Mouse (Mus musculus) testis, adult 2 months (tissue): ENCODE measurements around the gene Ldb2. TPM values are rescaled to one million over a fixed set of nuclear protein-coding genes. Genes with fewer than 3 reads are reported as not detected.

Experiments used
- H3K27ac ChIP-seq: fragments of 200-500 bp; 2 replicates; pipeline ENCODE4 v1.5.1; 2012; ENCODE audit warnings: low read depth, low read length; ENCODE audit not compliant: control insufficient read depth, insufficient read depth
- H3K27me3 ChIP-seq: fragments of 200-500 bp; 2 replicates; pipeline ENCODE4 v1.6.1; 2012; ENCODE audit warnings: mild to moderate bottlenecking, low read length, moderate library complexity; ENCODE audit not compliant: control insufficient read depth, insufficient read depth
- H3K36me3 ChIP-seq: fragments of 200-500 bp; 2 replicates; pipeline ENCODE4 v1.6.1; 2012; ENCODE audit warnings: mild to moderate bottlenecking, low read length; ENCODE audit not compliant: control insufficient read depth, insufficient read depth
- H3K4me1 ChIP-seq: fragments of 200-500 bp; 2 replicates; pipeline ENCODE4 v1.6.1; 2012; ENCODE audit warnings: low read length; ENCODE audit not compliant: control insufficient read depth, insufficient read depth
- H3K4me3 ChIP-seq: fragments of 200-500 bp; 2 replicates; pipeline ENCODE4 v1.5.1; 2012; ENCODE audit warnings: low read depth, mild to moderate bottlenecking, low read length, moderate library complexity, mixed read lengths; ENCODE audit not compliant: control insufficient read depth
- CTCF ChIP-seq: fragments of 200-500 bp; IDR thresholded peaks from 2 replicates; pipeline ENCODE4 v1.5.1; 2012; ENCODE audit warnings: low read depth, mild to moderate bottlenecking, inconsistent platforms, low read length, moderate library complexity; ENCODE audit not compliant: control insufficient read depth, insufficient read depth, insufficient replicate concordance
- POLR2A ChIP-seq: fragments of 200-500 bp; IDR thresholded peaks from 2 replicates; pipeline ENCODE4 v1.6.1; 2012; ENCODE audit warnings: low read depth, mild to moderate bottlenecking, inconsistent platforms, low read length, moderate library complexity; ENCODE audit not compliant: control insufficient read depth
- polyA plus RNA-seq: library from polyadenylated mRNA; depleted of rRNA; stranded (reverse); fragments of >200 nt; gene quantifications from 2 replicates; pipeline ENCODE4 v1.2.3, GENCODE M21; 2012

The Ldb2 gene
- polyA plus RNA-seq, 1 experiment, result 0.99 TPM

GRCm38 (mm10) chr5:44643079-44643478, 156.4 kb downstream of the Ldb2 start:
- no peaks in the 10 kb centered on the region for H3K36me3 ChIP-seq
- TF ChIP-seq POLR2A (no peak), CTCF (no peak)
- no peaks in the 10 kb centered on the region for H3K4me1 ChIP-seq
- no peak overlapping the region for H3K4me3 ChIP-seq
- no peaks in the 10 kb centered on the region for H3K27me3 ChIP-seq
- no peak overlapping the region for H3K27ac ChIP-seq

- no peaks in the 10 kb centered on the region for H3K36me3 ChIP-seq
- H3K4me1 ChIP-seq, result no peaks in the 10 kb centered on the region
- no peak overlapping the region for H3K27ac ChIP-seq
- no peak overlapping the region for H3K4me3 ChIP-seq
- no peaks in the 10 kb centered on the region for H3K27me3 ChIP-seq
- TF ChIP-seq CTCF (no peak), POLR2A (no peak)
These were observed 158.4 kb downstream of the Ldb2 start for GRCm38 (mm10) chr5:44641060-44641459.

- H3K27ac ChIP-seq, result no peak overlapping the region
- no peaks in the 10 kb centered on the region for H3K27me3 ChIP-seq
- H3K36me3 ChIP-seq, result no peaks in the 10 kb centered on the region
- H3K4me1 ChIP-seq, result no peaks in the 10 kb centered on the region
- H3K4me3 ChIP-seq, result no peak overlapping the region
- TF ChIP-seq CTCF, result no peak
- no peak for TF ChIP-seq POLR2A
These were observed 163.9 kb downstream of the Ldb2 start for GRCm38 (mm10) chr5:44635546-44635945.

- no peak overlapping the region for H3K4me3 ChIP-seq
- H3K27ac ChIP-seq, result no peak overlapping the region
- no peak for TF ChIP-seq POLR2A
- TF ChIP-seq CTCF, result no peak
- H3K4me1 ChIP-seq, result no peaks in the 10 kb centered on the region
- H3K27me3 ChIP-seq, result no peaks in the 10 kb centered on the region
- no peaks in the 10 kb centered on the region for H3K36me3 ChIP-seq
These were observed 170.3 kb downstream of the Ldb2 start for GRCm38 (mm10) chr5:44629034-44629625.

- no peak for TF ChIP-seq POLR2A
- TF ChIP-seq CTCF, result no peak
- no peak overlapping the region for H3K27ac ChIP-seq
- no peaks in the 10 kb centered on the region for H3K36me3 ChIP-seq
- H3K27me3 ChIP-seq, result no peaks in the 10 kb centered on the region
- H3K4me1 ChIP-seq, result no peaks in the 10 kb centered on the region
- H3K4me3 ChIP-seq, result no peak overlapping the region
These were observed 172.0 kb downstream of the Ldb2 start for GRCm38 (mm10) chr5:44627487-44627886.

GRCm38 (mm10) chr5:44626885-44627284, 172.6 kb downstream of the Ldb2 start:
- H3K27me3 ChIP-seq, result no peaks in the 10 kb centered on the region
- H3K36me3 ChIP-seq, result no peaks in the 10 kb centered on the region
- TF ChIP-seq CTCF (no peak), POLR2A (no peak)
- H3K4me1 ChIP-seq, result no peaks in the 10 kb centered on the region
- no peak overlapping the region for H3K27ac ChIP-seq
- no peak overlapping the region for H3K4me3 ChIP-seq

GRCm38 (mm10) chr5:44626114-44626513, 173.4 kb downstream of the Ldb2 start:
- no peak overlapping the region for H3K4me3 ChIP-seq
- no peaks in the 10 kb centered on the region for H3K36me3 ChIP-seq
- H3K27me3 ChIP-seq, result no peaks in the 10 kb centered on the region
- H3K4me1 ChIP-seq, result no peaks in the 10 kb centered on the region
- H3K27ac ChIP-seq, result no peak overlapping the region
- TF ChIP-seq CTCF (no peak), POLR2A (no peak)

GRCm38 (mm10) chr5:44615677-44616076, 183.8 kb downstream of the Ldb2 start:
- Histone ChIP-seq H3K27me3 (no peaks in the 10 kb centered on the region), H3K36me3 (no peaks in the 10 kb centered on the region), H3K4me3 (no peak overlapping the region), H3K27ac (no peak overlapping the region), H3K4me1 (no peaks in the 10 kb centered on the region)
- TF ChIP-seq CTCF (no peak), POLR2A (no peak)
